Mouse (Mus musculus): ENCODE data around the gene Nacc2.

The Nacc2 gene

GRCm38 (mm10) chr2:26048816-26049215 is 74.2 kb downstream of the Nacc2 start:
- DNase-seq = no peak

GRCm38 (mm10) chr2:26044216-26044615 is 78.8 kb downstream of the Nacc2 start:
- DNase-seq = no peak

GRCm38 (mm10) chr2:26042603-26043002 is 80.4 kb downstream of the Nacc2 start:
- DNase-seq = no peak

DNA sequence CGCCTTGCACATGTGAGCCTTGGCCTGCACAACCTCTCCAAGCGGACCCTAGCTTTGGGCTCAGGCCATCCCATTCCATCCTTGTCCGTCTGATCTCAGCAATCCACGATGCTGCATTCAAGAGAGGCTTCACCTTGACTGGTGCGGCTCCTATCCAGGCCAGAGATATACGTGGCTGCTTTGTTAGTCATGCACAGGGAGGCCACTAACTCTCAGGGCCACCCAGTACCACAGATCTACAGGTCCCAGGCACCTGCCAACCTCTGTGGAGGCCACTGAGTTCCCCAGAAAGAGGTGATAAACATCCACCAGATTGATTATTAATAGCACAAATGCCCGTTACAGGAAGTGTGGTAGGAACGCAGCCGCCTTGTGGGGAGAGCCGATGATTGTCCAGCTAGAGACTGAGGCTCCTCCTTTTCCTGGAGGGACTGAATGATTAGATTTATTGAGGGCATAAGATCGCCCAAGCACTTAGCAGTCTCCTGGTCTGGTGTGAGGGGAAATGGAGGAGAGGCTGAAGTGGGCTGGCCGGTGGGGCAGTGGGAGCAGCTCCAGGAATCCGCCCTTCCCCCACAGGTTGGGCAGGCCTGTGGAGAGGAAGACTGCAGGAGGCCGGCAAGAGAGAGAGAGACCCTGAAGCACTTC is 81.7 kb downstream of the Nacc2 start:
- no peak for DNase-seq

DNA sequence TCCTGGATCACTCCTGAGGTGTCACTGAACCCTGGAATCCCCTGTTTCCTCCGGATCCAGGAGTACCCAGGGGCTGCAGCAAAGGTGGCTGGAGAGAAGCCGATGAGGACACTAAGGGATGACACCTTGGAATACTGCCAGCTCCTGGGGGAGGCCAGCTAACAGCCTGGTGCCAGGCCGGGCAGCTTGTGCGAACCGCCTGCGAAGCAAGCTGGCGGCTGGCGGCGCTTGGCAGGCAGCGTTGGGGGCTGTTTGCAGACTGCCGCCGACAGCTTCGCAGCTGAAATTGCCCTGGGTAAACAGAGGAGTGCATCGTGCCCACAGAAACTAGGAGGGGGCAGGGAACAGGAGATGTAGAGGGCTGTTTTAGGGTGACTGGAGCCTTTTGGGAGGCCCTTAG is 83.1 kb downstream of the Nacc2 start:
- peak; percentile 74 for DNase-seq

GRCm38 (mm10) chr2:26037386-26037785 is 85.6 kb downstream of the Nacc2 start:
- no peak for DNase-seq

DNA sequence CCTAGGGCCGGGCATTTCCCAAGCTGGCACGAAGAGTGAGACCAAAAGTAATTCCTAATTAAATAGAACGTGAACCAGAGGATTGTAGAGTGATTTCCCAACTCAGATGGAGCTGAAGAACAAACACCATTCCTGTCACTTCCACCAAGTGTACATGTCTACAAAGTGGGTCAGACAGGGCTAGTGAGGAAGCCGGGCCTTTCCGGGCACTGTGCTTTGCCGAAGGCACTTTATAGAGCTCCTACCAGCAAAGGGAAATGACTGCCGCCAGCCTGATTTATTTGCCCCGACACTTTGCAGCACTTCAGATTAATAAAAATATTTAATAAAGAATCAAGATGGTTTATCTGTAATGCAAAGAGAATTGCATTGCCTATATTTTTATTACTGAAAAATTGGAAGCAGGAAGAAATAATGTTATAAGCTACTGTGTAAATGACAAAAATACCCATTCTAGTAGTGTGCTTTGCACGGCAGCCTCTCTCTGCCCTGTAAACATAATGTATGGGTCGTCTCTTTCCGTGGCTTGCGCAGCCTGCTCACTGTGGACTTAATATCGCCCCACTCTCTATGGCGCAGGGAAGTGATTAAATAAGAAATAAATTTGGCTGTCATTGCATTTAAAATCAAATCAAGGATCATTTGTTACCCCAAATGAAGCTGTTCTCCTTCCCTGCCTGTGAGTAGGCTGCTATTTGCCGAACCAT is 88.5 kb downstream of the Nacc2 start:
- DNase-seq = no peak

DNA sequence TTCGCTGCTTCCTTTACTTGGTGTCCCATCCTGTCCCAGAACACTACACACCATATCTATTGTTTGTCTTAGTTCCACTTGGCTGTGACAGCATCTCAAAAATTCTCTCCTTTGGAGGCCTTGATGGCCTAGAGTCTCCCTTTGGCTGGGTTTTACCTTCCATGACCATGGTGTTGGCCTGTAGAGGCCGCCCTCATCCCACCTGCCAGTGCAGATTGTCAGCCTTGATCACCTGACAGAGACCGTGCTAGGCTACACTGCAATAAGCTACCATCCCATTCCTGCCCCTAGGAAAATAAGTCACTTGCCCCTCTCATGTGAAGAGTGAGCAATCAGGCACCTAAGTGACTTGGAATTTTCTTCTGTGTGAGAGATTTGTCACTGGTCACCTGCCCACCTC is 92.7 kb downstream of the Nacc2 start:
- no peak for DNase-seq

DNA sequence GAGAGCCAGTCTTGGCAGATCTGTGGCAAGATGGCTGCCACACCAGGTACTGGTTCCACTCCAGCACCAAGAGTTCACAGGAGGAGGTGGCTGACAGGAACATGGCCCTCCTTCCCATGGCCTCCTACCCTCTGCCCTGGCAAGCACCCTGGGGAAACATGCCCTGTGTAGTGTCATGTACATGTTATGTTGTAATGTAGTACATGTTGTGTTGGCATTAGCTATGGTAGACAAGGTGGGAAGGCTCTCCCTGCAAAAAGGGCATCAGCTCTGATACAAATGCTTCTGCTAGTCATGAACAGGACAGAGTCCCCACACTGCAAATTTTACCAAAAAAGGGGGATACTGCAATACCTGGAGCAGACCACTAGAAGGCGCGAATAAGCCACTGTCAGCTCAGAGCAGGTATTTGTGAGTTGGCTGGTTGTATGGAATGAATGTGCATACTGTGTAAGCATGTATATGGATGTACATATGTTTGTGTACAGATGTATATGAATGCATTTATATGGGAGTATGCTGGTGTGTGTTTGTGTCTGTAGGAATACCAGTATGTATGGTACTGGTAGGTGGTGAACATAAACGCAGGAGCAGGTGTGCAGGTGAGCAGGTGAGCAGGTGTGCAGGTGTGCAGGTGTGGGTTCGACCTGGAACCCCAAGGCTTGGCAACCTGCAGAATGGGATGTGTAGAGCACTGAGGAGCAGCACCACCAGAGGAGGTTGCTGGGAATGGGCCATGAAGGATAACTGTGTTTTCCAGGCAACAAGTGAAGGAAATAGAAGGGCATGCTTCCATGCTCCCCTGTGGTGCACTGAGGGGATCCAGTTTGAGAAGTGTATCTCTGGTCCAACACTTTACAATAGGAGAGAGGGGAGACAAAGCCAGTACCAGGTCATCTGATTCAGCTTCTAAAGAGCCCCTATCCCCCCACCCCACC is 98.6 kb downstream of the Nacc2 start:
- DNase-seq = peak; percentile 30

DNA sequence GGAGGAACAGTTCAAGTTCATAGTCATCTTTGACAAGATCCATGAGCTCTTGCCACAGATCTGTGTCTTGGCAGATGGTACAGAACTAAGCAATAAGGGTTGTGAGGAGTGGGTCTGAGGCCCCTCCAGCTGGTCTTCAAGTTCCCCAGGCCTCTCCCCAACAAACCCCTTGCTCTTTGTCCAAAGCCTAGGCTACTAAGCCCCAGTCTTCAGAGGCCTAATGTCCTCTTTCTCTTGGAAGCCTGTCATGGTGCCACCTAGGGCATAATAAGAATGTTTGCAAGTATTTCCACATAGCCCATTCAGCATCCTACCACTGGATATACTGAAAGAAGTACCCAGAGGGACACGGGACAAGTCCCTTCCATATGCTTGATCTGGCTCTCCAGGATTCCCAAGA is 100.4 kb downstream of the Nacc2 start:
- DNase-seq = no peak

GRCm38 (mm10) chr2:26022258-26022565 is 100.8 kb downstream of the Nacc2 start:
- no peak for DNase-seq

GRCm38 (mm10) chr2:26021561-26022257 is 101.3 kb downstream of the Nacc2 start, which contains the start of gene Ubac1:
Gene Ubac1 (minus strand): TSS chr2:26021747.
- DNase-seq = peak; percentile 92

- DNase-seq = peak; percentile 54
Measured at GRCm38 (mm10) chr2:26020714-26021560, 102.1 kb downstream of the Nacc2 start.

- no peak for DNase-seq
Measured at GRCm38 (mm10) chr2:26019923-26020322, 103.1 kb downstream of the Nacc2 start.

GRCm38 (mm10) chr2:26017326-26017725 is 105.7 kb downstream of the Nacc2 start:
- DNase-seq = no peak

DNA sequence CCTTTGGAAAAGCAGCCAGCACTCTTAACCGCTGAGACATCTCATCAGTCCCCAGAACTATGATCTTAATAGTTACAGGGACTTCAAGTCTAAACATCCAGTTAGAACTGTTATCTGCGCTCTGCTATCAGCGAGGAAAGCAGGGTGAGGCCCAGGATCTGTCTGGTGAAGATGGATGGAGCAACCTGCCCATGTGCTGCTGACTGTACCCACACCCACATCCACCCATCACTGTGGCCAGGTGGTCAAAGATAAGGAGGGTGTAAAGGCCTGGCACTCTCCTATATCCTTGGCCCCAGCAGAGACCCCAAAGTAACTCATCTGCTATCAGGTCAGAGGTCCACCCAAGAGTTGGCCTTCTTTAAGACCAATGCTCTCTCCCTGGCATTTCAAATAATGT is 109.3 kb downstream of the Nacc2 start:
- no peak for DNase-seq

- DNase-seq = no peak
Measured at GRCm38 (mm10) chr2:26011420-26011819, 111.6 kb downstream of the Nacc2 start.

Data from right cerebral cortex, postnatal 25 days (tissue).